Mouse (Mus musculus) granulocyte monocyte progenitor cell, adult 5-6 weeks (primary cell): Measurements from ENCODE around the gene Npvf. TPM values are rescaled to one million over a fixed set of nuclear protein-coding genes. Genes with fewer than 3 reads are reported as not detected.

Experiments used
- ATAC-seq: replicated peaks from 2 replicates; pipeline ENCODE4 v1.8.0; 2016; ENCODE audit warnings: mild to moderate bottlenecking, moderate TSS enrichment, inconsistent platforms; ENCODE audit not compliant: poor library complexity, severe bottlenecking
- total RNA-seq, 2 experiments: library from RNA; stranded (forward) in 1 of 2; stranded (reverse) in 1 of 2; fragments of 200-712, 200-1000 nt in 1 of 2; fragments of >200 nt in 1 of 2; fragmentation: Nextera tagmentation in 1 of 2; gene quantifications; 2 replicates each; pipeline ENCODE4 v1.2.3; 2014 to 2017

Npvf gene
- total RNA-seq (2014; fragmentation: Nextera tagmentation) (not detected in 2 replicates), total RNA-seq (2017) (not detected in 2 replicates)

DNA sequence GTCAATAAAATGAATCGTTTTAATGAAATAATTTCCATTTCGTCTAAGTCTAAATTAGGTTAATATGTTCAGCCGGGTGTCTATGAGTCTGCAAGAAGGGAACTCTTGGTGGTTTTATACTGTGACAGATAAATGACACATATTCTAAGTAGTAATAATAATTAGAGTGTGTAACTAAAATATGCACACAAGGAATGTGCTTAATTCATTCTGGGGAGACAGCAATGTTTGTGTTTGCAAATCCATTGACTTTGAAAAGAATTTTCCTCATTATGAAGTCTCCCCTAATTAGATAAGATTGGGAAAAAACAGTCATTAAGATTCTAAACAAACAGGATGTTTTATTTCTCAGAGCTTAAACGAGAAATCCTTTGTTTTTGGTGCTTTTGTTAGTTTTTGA lies at the start of gene Npvf:
Gene Npvf (minus strand): TSS at position 84 of the 400 bp plus-strand sequence.
- ATAC-seq, result no peak

DNA sequence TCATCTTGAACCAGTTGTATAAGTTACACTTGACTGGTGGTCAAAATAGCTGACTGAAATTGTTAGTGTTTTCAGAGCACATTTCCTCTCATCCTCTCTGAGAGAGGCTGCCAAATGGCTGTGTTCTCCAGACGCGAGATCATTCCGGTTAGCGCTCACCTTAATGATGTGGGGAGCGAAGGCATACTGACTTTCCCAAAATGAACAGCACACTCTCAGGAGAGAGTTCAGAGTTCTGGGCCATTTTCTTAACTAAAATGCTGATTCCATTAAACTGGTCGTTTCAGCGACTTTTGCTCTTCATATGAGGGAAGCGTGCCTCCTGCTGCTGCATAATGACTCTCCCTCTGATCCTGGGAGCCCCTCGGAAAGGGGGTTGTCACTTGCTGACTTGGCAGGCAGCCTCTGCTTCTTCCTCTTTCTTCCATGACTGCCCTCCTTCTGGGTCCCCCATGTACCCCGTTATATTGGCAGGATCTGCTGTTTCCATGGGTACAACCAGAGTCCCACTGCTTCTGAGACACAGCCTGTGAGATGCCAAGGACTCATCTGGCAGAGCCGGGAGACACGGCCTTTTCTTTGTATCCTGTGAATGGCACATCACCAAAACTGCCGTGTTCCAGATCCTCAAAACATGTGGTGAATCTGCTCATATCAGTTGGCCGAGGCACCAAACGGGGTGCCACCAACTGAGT lies 35.0 kb upstream of the Npvf start:
- no peak for ATAC-seq

DNA sequence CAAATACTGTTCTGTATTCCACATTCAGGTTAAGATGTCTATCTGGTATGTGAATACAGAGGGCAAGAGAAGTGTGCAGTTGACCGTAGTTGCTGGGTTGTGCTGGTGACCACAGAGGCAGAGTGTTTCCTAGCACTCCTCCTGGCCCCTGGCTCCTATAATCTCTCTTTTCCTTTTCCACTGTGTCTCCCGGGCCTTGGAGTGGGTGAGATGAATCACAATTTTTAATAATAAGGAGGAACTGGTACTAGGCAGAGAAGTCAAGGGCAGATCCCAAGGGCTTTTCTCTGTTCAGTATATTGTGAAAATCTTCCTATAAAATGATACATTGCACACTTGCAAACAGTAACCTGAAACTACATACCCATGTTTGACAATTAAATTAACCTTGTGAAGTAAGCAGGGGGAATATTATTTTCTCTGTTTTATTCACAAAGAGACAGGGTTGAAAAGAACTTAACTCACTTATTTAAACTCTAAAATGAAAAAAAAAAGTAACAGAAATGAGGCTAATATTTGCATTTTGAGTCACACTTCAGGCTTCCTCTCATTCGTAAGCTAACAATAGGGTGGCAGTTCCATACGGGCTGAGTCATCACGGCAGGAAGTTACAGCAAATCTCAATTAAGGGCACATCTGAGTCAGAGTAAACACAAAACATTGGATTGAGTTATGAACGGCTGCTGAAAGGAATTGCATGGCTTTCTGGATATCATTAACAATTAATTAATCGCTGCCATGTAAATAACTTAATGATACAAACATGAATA lies 30.6 kb upstream of the Npvf start:
- ATAC-seq, result 0 out of 2 replicates have a peak, but pooled peaks have one; percentile 33

DNA sequence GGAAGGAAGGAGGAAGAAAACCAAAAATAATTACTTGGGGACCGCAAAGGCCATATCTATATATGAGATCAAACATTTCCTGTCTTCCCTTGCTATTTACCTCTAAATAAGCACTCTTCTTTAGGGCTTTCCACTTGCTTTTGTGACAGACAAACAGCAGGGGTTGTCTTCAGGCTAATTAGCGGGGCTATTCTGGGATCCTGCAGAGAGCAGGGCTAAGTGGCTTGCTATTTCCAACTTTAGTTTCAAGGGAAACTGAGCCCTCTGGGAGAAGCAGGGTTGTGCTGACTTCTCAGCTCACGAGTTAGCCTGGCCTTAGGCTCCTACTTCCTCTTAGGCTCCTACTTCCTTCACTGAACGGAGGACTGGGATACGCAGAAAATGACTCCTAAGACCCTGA lies 27.3 kb upstream of the Npvf start:
- no peak for ATAC-seq

DNA sequence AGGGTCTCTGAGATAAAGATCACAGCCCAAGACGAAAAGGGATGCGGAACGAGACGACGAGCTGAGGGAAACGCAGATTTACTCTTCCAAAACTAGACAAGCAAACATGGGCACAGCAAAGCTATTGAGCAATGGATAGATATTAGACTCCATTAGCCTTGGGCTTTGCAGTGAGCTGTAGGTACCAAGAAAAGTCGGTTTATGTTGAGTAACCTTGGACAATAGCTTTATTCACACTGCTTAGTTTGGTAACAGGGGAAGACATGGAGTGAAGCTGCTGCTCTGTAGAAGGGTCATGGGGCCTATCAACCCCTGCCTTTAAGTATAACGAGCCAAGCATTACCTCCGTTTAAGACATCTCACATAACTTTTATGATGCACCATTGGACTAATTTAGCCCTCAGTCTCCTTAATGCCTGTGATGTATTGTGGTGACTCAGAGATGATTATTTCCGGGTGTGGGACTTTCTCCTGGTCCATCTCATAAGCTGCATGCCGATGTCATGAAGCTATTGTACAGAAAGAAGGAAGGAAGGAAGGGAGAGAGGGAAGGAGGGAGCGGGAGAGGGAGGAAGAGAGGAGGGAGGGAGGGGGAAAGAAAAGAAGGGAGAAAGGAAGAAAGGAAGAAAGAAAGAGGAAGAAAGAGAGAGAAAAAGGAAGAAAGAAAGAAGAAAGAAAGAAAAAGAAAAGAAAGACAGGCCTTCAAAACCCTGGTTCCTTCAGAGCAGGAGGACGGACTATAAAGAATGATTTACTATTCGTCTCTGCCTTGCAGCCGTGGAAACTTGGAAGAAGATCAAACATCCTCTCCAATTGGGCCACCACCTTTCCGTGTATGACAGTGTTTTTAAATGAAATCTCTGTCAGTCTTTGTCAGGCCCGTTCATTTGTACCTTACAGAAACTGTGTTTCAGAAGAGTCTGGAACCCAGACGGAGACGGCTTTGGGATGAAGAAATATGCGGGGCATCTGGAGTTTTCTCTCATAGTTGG lies 26.3 kb upstream of the Npvf start:
- ATAC-seq, result no peak

DNA sequence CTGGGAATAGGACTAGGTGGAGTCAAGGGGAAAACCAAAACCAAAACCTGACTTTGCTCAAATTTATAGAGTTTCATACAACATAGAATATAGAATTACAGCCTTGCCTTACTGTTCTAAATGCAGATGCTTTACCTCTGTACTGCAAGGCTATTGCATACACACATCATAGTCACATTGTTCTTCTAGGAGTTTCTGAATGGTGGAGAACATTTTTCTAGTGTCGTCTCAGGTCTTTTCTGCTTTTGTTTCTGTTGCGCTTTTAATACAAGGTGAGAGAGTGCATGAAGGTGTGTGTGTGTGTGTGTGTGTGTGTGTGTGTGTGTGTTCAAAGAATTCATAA lies 25.2 kb upstream of the Npvf start:
- ATAC-seq, result no peak

DNA sequence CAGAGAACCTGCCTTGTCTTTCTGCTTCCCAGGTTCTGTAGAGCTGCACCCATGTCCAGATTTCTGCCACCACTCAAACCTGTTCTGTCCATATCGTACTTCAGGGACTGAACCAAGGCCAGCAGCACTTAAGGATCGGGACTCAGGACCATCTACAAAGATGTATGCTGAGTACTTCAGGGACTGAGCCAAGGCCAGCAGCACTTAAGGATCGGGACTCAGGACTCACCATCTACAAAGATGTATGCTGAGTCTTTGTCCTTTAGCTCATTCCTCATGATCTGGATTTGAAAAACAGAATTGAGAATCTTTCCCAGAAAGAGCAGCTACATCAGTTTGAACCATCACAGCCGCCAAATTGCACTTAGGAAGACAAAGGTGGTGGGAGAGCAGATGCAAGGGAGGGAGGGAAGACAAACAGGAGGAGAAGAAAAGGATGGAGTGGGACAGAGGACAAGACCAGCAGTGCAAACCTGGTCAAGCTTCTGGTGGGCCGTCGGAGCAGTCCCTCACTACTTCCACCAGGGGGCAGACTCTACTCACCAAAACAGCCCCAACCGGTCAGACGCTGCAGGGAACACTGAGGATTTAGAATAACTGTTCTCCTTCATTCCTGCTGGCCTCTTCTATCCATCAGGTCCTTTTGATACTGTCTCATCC lies 24.7 kb upstream of the Npvf start:
- peak; percentile 74; the same call in 1 of the 2 replicates for ATAC-seq

DNA sequence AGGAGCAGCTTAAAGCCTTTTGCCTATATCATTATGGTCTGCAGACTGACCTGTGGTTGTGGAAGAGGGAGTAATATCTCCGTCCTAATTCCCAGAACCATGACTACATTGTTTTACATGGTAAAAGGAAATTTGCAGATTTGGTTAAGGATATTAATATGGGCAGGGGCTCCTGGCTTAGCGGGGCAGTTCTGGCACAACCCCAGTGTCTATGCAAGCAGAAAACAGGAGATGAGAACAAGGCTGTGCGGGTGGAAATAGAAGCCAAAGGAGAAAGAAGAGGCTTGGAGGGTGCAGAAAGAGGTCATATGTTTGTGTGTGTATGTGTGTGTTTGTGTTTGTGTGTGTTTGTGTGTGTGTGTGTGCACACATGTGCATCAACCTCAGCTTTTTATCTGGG lies 17.0 kb upstream of the Npvf start:
- ATAC-seq, result no peak

DNA sequence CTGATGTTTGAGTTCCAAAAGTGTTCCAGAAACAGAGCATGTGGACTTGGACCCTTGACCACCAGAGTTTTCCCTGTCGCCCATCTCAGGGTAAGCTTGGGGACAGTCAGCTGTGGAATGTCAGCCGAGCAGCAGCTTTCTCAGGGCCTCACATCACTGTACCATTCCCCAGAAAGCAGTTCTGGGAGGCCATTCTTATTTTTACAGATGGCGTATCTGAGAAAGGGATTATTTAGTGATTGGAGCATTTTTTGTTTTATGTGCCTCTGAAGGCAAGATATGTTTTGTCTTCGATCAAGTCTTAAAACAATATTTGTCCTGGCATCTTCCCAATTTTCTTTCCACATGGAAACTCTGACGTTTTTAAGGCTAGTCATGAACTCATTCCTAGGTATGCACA lies 12.7 kb upstream of the Npvf start:
- ATAC-seq, result no peak

DNA sequence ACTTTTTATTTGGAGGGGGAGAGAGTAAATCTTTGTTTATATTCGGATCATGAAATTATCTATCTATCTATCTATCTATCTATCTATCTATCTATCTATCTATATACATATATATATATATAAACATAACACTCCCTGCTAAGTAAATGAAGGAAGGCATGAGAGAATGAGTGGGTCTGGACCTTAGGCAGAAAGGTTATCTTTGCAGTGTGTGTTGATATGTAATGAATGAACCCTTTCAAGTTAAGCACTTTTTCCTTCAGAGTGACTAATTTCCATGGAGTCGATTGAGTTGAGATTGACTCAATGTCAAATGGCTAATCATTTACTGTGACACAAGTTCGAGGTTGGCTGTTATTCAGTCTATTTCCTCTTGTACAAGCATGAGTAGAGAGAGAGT lies 10.8 kb upstream of the Npvf start:
- ATAC-seq, result no peak

DNA sequence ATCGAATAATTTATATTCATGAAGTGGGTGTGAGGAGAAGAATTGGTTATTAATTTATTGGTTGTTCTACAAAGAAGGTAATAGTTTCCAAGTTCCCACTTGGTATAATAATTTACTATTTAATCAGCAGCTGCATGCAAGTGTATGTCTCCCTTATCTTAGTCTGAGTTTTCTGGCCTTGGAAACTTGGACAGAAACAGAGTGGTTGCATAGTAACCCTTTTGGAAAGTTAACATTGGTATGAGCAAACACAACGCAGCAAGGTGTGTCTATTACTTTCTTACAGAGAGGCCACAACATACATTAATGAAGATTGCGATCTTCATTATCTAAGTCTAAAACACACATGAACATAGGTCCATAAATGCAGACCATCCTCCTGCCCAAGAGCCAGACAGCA lies 10.0 kb upstream of the Npvf start:
- ATAC-seq, result no peak

DNA sequence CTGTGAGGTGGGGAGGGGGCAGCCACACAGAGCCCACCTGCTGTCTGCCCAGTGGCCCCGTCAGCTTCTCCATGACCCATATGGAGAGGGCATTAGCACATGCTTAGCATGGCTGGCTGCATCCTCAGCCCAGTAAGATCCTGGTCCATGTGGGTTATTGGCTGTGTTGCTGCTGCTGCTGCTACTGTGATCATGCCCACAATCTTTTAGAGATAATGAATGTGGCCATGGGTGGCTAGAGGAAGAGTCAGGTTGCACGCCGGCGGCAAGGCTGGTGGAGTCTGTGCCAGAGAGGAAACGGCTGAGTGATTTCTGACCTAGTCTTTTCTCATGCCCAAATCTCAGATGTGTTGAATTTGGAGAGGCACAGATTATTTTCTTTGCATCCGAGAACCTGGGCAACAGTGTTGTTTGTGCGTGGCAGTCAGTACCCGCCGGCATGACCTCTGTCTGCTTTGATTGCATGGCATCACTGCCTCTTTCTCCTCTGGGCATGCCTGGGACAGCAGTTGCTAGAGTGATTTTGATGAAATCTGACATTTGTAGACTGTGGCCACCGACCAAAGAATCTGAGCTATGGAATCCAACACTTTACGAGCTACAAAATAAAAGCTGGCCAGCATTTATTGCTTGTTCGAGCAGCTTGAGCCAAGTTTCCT lies 8.8 kb upstream of the Npvf start:
- ATAC-seq, result no peak

DNA sequence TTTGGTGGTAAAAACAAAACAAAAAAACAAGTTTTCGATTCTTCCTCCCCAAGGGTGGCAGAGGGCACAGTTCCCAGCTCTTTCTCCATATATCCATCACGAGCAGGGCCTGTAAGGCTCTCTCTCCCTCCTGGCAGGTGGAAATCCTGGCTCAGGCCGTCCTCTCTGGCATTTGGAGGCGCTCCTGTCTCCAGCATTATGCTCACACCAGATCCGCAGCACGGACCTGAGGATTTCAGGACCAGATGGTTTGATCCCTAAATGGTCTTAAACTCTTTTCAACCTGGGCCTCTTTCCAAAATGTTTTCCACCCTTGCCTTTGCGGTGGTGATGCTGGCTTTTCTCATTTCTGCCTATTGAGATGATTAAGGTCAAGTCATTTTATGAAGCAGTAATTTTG lies 7.5 kb upstream of the Npvf start:
- ATAC-seq, result no peak

DNA sequence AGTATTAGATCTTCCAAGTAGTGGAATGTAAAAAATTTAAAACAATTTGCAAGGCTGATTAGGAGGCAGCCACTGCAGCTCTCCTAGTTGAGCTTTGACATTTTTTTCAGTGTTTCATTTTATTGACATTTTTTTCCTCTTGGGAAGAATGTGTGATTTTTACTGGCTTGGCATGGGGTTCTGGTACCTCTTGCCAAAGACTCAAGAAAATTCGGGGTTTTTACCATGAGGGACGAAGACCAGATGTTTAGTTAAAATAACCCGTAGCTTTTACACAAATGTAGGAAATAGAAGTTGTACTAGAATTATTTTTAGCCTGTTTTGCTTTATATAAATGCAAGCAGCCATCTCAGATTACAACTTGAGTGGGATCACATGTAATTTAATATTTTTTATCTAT lies 4.2 kb upstream of the Npvf start:
- no peak for ATAC-seq

DNA sequence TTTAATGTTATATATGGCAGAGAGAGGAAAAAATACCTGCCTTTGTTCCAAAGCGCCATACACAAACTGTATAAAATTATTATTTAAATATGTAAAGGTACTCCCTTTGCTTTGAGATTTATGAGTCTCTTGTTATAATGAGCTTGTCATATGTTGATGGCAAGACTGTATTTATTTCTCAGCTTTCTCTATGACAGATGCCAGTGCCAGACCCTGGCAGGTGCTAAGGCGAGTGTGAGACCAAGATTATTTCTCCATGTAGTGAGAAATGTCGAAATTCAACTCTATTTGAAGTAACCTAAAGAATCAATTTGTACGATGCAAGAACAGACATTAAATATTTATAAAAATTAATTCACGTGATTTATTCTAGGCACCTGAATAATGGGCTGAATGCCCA lies 3.8 kb upstream of the Npvf start:
- ATAC-seq, result no peak

DNA sequence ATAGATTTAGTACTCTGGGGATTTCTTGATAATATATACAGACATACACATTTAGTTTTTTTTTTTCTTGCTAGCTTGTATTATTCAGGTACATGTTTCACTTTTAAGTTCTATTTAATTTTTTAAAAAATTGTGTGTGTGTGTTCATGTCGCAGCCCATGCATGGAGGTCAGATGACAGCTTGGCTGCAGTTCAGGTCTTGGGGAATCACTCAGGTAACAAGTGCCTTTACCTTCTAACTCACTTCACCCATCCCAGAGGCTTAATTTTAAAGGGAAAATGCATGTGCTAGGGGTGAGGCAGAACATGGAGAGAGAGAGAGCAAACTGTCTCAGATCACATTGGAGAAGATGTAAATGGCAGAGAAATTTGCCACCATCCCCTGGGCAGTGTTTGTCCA lies 2.2 kb upstream of the Npvf start:
- ATAC-seq, result no peak

DNA sequence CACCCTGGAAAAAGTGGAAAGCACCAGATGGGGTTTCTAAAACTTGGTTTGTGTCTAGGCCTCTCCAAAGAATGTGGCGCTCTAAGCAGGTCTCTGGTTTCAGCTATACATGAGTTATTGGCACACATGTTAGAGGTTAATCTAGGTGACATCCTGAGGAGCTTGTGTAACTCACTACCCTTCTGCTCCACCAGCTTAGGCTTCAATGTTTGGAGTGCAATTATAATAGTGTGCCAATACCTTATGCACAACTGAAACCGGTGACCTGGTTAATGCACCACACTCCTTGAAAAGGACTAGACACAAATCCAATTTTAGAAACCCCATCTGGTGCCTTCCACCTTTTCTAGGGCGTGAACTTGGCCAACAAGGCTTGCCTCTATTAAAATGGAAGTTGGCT lies 1.7 kb upstream of the Npvf start:
- peak; percentile 56 for ATAC-seq

DNA sequence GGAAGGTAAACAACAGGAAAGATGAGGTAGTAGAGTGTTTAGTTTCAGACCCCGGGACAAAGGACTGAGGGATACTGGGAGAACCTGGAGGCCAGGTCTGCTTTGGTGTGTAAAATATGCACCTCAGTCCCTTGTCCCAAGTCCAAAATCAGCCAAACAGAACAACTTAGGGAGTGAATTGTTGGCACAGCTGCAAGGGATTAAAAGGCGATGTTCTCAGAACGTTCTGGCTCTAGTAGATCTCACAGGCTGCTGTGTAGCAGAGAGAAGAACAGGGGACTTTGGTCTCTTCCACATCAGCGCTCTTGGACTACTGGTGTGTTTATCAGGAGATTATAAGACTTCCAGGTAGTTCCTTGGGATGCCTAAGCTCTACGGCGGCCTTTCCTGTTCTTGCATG lies 6.6 kb downstream of the Npvf start:
- no peak for ATAC-seq

DNA sequence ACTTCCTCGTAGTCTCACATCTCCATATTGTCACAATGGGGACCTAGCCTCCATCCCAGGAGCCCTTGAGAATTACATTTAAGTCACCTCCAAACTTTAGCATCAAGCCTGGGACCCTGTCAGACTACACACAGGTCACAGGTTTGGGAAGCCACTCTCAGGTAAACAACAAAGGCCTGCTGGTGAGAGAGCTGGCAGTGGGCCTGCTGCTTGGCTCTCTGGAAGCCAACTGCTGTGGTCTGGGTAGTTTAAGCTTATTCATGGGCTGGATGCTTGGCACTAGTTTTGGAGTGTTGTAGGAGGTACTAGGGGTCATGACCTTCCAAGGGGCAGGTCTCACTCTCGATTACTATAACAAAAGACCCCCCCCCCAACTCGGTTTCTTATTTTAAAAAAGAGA lies 7.6 kb downstream of the Npvf start:
- no peak for ATAC-seq

DNA sequence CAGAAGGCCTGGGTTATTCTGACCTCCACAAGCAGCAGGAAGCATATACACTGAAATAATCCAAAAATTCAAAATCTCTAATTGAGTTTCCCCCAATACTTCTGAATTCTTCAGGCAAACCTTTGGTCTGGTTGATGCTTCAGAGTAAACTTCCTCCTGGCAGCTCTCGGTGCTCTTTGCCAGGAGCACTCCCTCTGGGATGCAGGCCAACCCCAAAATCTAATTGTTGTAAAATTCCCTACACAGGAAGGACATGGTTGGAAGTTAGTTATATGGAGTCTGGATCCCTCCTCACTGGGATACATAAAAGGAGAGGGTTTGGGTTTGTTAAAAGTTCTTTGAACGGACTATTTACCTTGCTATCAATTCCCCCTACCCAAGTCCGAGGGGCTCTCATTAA lies 9.5 kb downstream of the Npvf start:
- no peak for ATAC-seq
